Mouse (Mus musculus) forebrain, embryonic 12.5 days (tissue): ENCODE measurements around the gene Sez6l2. TPM values are rescaled to one million over a fixed set of nuclear protein-coding genes. Genes with fewer than 3 reads are reported as not detected.

Experiments
- ATAC-seq: fragments of 200-750 bp; cut with Nextera tagmentation; 2 replicates; pipeline ENCODE4 v1.8.0; 2017; ENCODE audit warnings: moderate TSS enrichment; ENCODE audit not compliant: low FRiP score
- H3K27ac ChIP-seq: fragments of 300-500 bp; sonication (generic); 2 replicates; pipeline ENCODE4 v1.5.1; 2016; ENCODE audit warnings: mild to moderate bottlenecking
- H3K27me3 ChIP-seq: fragments of 300-500 bp; sonication (generic); 2 replicates; pipeline ENCODE4 v1.6.1; 2016; ENCODE audit warnings: mild to moderate bottlenecking
- H3K36me3 ChIP-seq: fragments of 300-500 bp; sonication (generic); replicated peaks from 2 replicates; pipeline ENCODE4 v1.6.1; 2016; ENCODE audit warnings: mild to moderate bottlenecking
- H3K4me1 ChIP-seq: fragments of 300-500 bp; sonication (generic); 2 replicates; pipeline ENCODE4 v1.6.1; 2016
- H3K4me2 ChIP-seq: fragments of 300-500 bp; sonication (generic); 2 replicates; pipeline ENCODE4 v1.6.1; 2016; ENCODE audit warnings: mild to moderate bottlenecking, moderate library complexity
- H3K4me3 ChIP-seq: fragments of 300-500 bp; sonication (generic); replicated peaks from 2 replicates; pipeline ENCODE4 v1.5.1; 2016; ENCODE audit warnings: mild to moderate bottlenecking
- H3K9ac ChIP-seq: fragments of 300-500 bp; sonication (generic); 2 replicates; pipeline ENCODE4 v1.6.1; 2016; ENCODE audit warnings: mild to moderate bottlenecking
- H3K9me3 ChIP-seq: fragments of 300-500 bp; sonication (generic); 2 replicates; pipeline ENCODE4 v1.6.1; 2016
- WGBS: fragments of 180-500 bp; shearing (Covaris S2); methylation state at CpG from one replicate; pipeline ENCODE4 v1.1.7; 2016; 5-methylcytosine and 5-hydroxymethylcytosine counted together
- polyA plus RNA-seq: library from polyadenylated mRNA; unstranded; fragments of >200 nt; fragmentation: Nextera tagmentation; extraction: Ambion mirVana; gene quantifications from 2 replicates; pipeline ENCODE4 v1.2.1, GENCODE M21; 2016

Sez6l2 gene
- polyA plus RNA-seq, 1 experiment from 2014 or later: 8.6 TPM

DNA sequence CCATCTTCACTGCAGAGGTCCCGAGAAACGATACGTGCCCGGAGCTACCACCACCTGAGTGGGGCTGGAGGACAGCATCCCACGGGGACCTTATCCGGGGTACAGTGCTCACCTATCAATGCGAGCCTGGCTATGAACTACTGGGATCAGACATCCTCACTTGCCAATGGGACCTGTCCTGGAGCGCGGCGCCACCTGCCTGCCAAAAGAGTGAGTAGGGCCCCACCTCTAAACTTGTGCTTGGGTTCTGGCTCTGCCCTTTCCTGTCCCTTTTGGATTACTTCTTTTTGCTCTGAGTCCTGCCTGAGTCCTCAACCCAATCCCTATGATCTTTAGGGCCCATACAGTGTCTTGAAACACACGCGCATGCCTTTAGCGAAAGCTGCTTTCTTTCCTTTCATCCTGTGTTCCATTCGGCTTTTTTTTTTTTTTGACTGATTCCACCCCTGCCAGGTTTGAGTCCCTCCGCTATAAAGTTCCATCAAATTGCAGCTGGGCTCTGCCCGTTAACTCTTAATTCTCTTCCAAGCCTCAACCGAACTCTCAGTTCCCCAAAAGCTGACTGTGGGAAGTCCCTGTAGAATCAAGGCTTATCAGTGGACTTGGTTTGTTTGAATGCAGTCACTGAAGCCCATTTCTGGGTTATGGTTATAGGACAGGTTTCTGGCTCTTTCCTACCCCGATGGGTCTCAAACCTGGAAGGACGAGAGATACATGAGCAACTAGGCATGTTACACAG lies 13.4 kb downstream of the Sez6l2 start:
- H3K4me3 ChIP-seq: no peak overlapping the region

DNA sequence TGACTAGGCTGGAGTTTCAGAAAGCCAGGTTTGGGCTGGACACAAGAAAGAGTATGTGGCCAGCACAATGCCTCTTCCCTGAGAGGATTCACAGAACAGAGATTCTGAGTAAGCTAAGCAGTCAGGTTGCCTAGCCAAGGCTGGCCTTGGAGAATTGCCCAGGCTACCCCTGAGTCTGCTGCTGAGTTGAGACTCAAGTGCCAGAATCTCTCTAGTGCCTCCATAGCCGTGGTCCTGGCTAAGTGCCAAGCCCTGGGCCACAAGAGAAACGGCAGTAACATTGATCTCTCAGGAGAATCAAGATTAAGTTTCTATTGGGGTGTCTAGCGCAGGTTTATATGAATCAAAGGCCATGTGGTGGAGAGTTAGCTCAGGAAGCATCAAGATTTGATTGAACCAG lies 15.2 kb downstream of the Sez6l2 start:
- H3K4me2 ChIP-seq: no peak overlapping the region
- H3K9ac ChIP-seq: no peak overlapping the region
- H3K9me3 ChIP-seq: no peaks in the 10 kb centered on the region
- H3K36me3 ChIP-seq: peaks cover 18% of the 10 kb centered on the region; the same call in 1 of the 2 replicates
- 0 out of 2 replicates have a peak, but pooled peaks cover 3% of the 10 kb centered on the region for H3K4me1 ChIP-seq
- 71% methylated on average over 3 of the region's 3 CpGs for WGBS
- no peak overlapping the region for H3K27ac ChIP-seq
- peaks cover 31% of the 10 kb centered on the region for H3K27me3 ChIP-seq
- ATAC-seq: no peak
- H3K4me3 ChIP-seq: no peak overlapping the region

More for the DNA sequence above, 13.4 kb downstream of the Sez6l2 start:
- 29% methylated on average over 19 of the region's 19 CpGs for WGBS
- no peak for ATAC-seq
- Histone ChIP-seq H3K4me2 (peak overlapping the region; percentile 19; the same call in 1 of the 2 replicates), H3K4me1 (0 out of 2 replicates have a peak, but pooled peaks cover 3% of the 10 kb centered on the region), H3K9ac (no peak overlapping the region), H3K27ac (no peak overlapping the region), H3K36me3 (peaks cover 18% of the 10 kb centered on the region; the same call in 1 of the 2 replicates), H3K27me3 (peaks cover 31% of the 10 kb centered on the region), H3K9me3 (no peaks in the 10 kb centered on the region)

DNA sequence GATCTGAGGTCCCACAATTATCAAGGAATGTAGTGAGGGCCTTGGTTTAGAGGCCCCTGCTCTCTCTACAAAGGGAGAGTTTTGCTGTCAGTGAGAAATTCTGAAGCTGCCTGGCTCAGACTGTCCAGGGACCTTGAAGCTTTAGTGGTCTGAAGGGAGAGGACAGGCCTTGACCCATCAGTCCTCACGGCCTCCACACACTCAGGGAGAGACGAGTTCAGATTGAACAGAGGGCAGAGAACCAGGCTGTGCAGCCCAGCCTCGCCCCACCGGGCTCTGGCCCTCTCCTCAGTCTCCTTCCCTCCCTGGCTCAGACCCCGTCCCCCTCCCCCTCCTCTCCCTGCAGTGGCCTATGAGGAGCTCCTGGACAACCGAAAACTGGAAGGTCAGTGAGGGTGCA lies 17.0 kb downstream of the Sez6l2 start:
- peaks cover 12% of the 10 kb centered on the region; the same call in 1 of the 2 replicates for H3K36me3 ChIP-seq
- H3K9me3 ChIP-seq: no peaks in the 10 kb centered on the region
- no peak overlapping the region for H3K4me3 ChIP-seq
- no peak overlapping the region for H3K4me2 ChIP-seq
- 63% methylated on average over 6 of the region's 6 CpGs for WGBS
- H3K27ac ChIP-seq: no peak overlapping the region
- H3K4me1 ChIP-seq: 0 out of 2 replicates have a peak, but pooled peaks cover 3% of the 10 kb centered on the region
- peaks cover 19% of the 10 kb centered on the region for H3K27me3 ChIP-seq
- ATAC-seq: no peak
- no peak overlapping the region for H3K9ac ChIP-seq

DNA sequence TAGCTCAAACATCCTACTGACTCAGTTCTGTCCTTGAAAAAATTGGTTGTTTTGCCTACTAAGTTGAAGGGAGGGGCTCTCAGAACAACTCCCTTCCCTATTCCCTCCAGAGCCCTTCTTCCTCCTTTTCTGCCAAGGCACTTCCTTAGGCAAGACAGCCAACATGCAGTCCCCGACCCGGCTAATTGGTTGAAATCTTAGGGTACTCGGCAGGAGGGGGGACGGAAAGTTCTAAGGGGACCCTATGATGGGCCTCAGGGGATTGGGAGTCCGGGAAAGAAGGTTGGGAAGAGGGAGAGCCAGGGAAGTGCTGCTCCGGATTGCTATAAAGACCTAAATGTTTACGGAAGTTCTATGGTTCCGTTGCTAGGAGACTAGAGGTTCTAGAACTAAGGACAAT lies 25.1 kb downstream of the Sez6l2 start:
- H3K36me3 ChIP-seq: peaks cover 27% of the 10 kb centered on the region
- H3K27ac ChIP-seq: no peak overlapping the region
- peak overlapping the region; percentile 80 for H3K4me2 ChIP-seq
- no peaks in the 10 kb centered on the region for H3K9me3 ChIP-seq
- WGBS: 13% methylated on average over 8 of the region's 8 CpGs
- H3K4me1 ChIP-seq: peaks cover 11% of the 10 kb centered on the region
- ATAC-seq: peak; percentile 51
- peak overlapping the region; percentile 100 for H3K4me3 ChIP-seq
- no peak overlapping the region for H3K9ac ChIP-seq
- H3K27me3 ChIP-seq: no peaks in the 10 kb centered on the region

DNA sequence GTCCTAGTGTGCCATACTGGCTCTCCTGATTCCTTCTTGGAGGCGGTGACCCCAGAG lies 25.4 kb downstream of the Sez6l2 start, which contains the start of gene Cdipt:
Cdipt (plus strand) TSS at position 22 of the 57 bp plus-strand sequence.
- Histone ChIP-seq H3K9ac (peak within 1 kb of the TSS; percentile 98), H3K27ac (peak within 1 kb of the TSS; percentile 95), H3K4me3 (peak within 1 kb of the TSS; percentile 100), H3K36me3 (peaks cover 28% of the 10 kb centered on the region), H3K4me2 (peak within 1 kb of the TSS; percentile 80), H3K4me1 (peaks cover 11% of the 10 kb centered on the region), H3K27me3 (no peaks in the 10 kb centered on the region), H3K9me3 (no peaks in the 10 kb centered on the region)
- WGBS: 0% methylated on average over 1 of the region's 1 CpGs
- no peak for ATAC-seq

DNA sequence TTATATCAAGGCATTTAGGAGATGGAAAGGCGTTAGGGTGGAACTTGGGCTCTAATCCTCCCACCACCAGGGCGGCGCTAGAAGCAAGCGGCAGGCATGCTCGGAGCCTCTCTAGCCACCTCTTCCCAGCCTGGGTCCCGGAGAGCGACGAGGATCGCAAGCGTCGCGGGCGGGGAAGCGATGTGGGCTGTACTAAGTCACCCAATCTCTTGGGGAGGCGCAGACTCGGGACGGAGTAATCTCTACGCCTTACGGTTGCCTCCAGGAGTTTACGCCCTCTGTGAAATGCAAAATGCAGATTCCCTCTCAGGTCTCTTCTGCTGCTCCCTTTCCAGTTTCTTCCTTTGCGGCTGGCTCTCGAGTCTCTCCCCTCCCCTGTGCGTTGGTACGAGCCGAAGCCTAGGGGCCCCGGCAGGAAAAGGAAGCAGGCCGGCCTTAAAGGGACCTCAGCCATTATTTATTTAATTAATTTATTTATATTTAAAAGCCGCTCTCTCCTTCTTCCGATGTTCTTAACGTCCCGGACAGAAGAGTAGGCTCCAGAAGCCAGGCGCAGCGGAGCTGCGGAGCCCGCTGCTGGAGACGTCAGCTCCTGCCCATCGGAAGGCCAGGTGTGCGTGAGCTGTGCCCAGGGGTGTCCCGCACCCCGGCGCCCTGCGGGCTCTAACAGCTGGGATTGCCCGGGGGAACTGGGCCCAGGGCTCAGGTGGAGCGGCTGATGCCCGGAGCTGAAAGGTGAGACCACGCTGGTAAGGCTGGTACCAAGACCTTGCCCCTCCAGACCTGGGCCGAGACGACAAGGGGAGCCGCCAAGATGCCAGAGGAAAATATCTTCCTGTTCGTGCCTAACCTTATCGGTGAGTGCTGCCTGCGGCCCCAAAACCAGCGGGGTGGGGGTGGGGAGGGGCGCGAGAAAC lies 25.8 kb downstream of the Sez6l2 start, which contains the start of gene Cdiptos:
Cdiptos (minus strand) TSS at position 149 of the 917 bp plus-strand sequence.
- H3K27ac ChIP-seq: peak within 1 kb of the TSS; percentile 95
- peak within 1 kb of the TSS; percentile 80 for H3K4me2 ChIP-seq
- peak within 1 kb of the TSS; percentile 100 for H3K4me3 ChIP-seq
- peak within 1 kb of the TSS; percentile 98 for H3K9ac ChIP-seq
- no peaks in the 10 kb centered on the region for H3K27me3 ChIP-seq
- no peaks in the 10 kb centered on the region for H3K9me3 ChIP-seq
- H3K4me1 ChIP-seq: peaks cover 11% of the 10 kb centered on the region
- under 1% methylated on average over 55 of the region's 55 CpGs for WGBS
- peak; percentile 95 for ATAC-seq
- H3K36me3 ChIP-seq: peaks cover 28% of the 10 kb centered on the region

DNA sequence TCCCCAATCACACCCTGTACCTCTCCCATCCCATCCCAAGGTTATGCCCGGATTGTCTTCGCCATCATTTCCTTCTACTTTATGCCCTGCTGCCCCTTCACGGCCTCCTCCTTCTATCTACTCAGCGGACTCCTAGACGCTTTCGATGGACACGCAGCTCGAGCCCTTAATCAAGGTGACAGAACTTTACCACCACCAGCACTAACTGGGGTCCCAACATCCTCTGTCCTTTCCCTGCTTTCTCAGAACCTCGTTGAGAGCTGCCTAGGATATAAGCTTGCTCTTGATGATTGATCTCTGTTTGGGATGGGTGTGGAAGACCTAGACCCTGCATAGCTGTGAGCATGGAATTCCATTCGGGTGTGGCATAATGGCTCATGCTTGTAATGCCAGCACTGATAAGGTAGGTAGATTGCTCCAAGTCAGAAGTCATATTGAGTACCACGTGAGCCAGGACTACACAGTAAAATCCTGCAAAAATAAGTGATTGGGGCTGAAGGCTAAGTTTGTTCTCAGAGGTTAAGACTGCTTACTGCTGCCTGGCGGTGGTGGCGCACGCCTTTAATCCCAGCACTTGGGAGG lies 26.6 kb downstream of the Sez6l2 start:
- H3K27ac ChIP-seq: peak overlapping the region; percentile 95
- ATAC-seq: no peak
- H3K4me1 ChIP-seq: peaks cover 11% of the 10 kb centered on the region
- no peaks in the 10 kb centered on the region for H3K9me3 ChIP-seq
- no peaks in the 10 kb centered on the region for H3K27me3 ChIP-seq
- H3K36me3 ChIP-seq: peaks cover 28% of the 10 kb centered on the region
- 31% methylated on average over 14 of the region's 14 CpGs for whole genome bisulfite sequencing
- peak overlapping the region; percentile 98 for H3K9ac ChIP-seq
- peak overlapping the region; percentile 80 for H3K4me2 ChIP-seq
- peak overlapping the region; percentile 100 for H3K4me3 ChIP-seq

DNA sequence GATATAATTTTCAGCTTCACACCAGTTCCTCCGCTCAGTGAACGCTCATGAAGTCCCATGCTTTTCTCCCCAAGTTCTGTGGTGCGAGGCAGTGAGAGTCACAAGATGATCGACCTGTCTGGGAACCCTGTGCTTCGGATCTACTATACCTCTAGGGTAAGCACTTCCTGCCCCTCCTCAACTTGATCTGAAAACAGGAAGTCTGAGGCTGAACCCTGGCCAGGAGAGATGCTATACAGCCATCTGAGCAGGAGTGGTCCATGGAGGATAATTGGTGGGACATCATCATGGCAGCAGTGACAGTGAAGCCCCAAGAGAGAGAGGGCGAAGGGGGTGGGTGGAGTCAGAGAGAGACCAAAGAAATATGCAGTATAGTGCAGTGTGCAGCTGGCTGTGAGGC lies 28.5 kb downstream of the Sez6l2 start:
- Histone ChIP-seq H3K9ac (no peak overlapping the region), H3K4me2 (no peak overlapping the region), H3K4me1 (peaks cover 11% of the 10 kb centered on the region), H3K4me3 (no peak overlapping the region), H3K36me3 (peaks cover 28% of the 10 kb centered on the region), H3K27ac (no peak overlapping the region), H3K27me3 (no peaks in the 10 kb centered on the region), H3K9me3 (no peaks in the 10 kb centered on the region)
- no peak for ATAC-seq
- WGBS: 94% methylated on average over 6 of the region's 6 CpGs

DNA sequence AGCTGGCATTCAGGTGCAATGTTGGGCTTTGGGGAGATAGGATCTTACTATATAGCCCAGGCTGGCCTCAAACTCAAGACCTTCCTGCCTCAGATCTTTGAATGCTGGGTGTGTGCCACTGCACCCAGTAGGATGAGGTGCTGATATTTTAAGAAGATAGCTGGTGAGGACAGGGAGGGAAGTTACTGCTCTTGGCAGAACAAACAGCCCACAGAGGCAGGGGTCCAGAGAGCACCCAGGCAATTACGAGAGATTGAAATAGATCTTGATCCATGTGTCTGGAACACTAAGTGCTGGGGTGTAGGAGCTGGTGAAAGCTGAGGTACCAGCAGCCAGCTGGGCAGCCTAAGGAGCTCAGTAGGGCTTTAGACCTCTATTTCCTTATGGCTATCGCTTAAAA lies 31.2 kb downstream of the Sez6l2 start:
- WGBS: 89% methylated on average over 2 of the region's 2 CpGs
- no peak overlapping the region for H3K4me3 ChIP-seq
- no peak overlapping the region for H3K9ac ChIP-seq
- H3K4me2 ChIP-seq: no peak overlapping the region
- H3K9me3 ChIP-seq: no peaks in the 10 kb centered on the region
- ATAC-seq: no peak
- peaks cover 28% of the 10 kb centered on the region for H3K36me3 ChIP-seq
- peaks cover 8% of the 10 kb centered on the region for H3K4me1 ChIP-seq
- H3K27me3 ChIP-seq: no peaks in the 10 kb centered on the region
- H3K27ac ChIP-seq: no peak overlapping the region

DNA sequence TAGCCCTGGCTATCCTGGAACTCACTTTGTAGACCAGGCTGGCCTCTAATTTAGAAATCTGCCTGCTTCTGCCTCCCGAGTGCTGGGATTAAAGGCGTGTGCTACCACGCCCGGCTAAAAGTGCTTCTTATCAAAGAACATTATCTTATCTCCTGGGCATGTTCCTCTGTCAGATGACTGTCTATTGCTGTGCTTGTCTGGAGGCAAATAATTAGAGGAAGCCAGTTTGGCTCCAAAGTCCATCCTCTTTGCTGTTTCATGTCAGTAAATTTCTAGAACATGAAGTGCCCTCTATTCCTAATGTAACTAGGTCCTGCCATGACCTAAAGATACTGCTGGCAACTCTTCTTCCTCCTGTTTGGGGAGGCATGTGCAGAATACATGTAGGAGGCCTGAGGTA lies 31.7 kb downstream of the Sez6l2 start:
- Histone ChIP-seq H3K4me2 (no peak overlapping the region), H3K27me3 (no peaks in the 10 kb centered on the region), H3K4me1 (peaks cover 5% of the 10 kb centered on the region), H3K9me3 (no peaks in the 10 kb centered on the region), H3K36me3 (peaks cover 28% of the 10 kb centered on the region), H3K9ac (no peak overlapping the region), H3K27ac (no peak overlapping the region), H3K4me3 (no peak overlapping the region)
- ATAC-seq: no peak
- 90% methylated on average over 4 of the region's 4 CpGs for WGBS

DNA sequence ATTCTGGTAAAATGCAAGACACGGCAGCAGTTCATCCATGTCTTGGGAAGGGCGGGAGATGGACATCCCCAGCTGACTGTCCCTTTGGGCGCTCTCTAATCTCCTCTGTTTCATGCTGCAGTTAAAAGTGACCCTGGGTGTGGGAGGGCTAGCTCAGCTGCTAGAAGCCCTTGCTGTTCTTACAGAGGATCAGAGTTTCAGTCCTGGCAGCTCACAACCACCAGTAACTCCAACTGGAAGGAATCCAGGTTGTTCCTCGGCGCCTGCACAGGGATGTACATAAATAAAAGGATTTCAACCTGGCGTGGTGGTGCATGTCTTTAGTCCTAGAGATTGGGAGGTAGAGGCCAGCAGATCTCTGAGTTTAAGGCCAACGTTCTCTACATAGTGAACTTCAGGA lies 32.8 kb downstream of the Sez6l2 start:
- Histone ChIP-seq H3K4me3 (no peak overlapping the region), H3K36me3 (peaks cover 25% of the 10 kb centered on the region), H3K27ac (no peak overlapping the region), H3K9ac (no peak overlapping the region), H3K9me3 (no peaks in the 10 kb centered on the region), H3K27me3 (no peaks in the 10 kb centered on the region), H3K4me2 (no peak overlapping the region), H3K4me1 (no peaks in the 10 kb centered on the region)
- ATAC-seq: no peak
- 84% methylated on average over 7 of the region's 7 CpGs for WGBS

DNA sequence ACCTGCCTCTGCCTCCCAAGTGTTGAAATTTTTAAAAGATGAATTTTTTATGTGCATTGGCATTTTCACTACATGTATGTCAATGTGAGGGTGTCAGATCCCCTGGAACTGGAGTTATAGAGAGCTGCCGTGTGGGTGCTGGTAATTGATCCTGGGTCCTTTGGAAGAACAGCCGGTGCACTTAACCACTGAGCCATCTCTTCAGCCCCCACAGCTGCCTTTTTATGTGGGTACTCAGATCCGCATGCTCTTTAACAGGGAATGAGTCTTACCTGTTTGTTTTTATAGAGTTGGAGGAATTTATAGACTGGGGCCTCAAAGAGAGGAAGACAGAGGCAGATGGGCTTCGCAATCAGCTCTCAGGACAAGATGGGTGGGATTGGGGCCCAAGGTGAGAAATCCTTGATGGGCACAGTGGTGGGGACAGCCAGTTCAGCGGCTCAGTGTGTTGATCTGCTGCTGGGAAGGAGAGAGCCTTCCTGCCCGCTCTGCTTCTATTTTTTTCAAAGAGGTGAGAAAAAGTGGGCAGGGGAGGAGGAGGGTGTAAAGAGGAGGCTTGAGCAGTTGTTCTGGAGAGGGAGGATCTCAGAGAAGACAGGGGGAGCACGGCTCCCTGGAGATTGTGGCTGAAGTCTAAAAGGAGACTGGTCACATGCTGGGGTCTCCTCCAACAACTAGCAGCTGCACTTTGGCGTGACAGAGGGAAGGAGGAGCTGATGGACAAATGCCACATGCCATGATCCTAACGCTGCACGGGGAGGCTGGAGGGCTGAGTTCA lies 34.5 kb downstream of the Sez6l2 start:
- Histone ChIP-seq H3K27ac (no peak overlapping the region), H3K27me3 (no peaks in the 10 kb centered on the region), H3K9ac (no peak overlapping the region), H3K4me1 (no peaks in the 10 kb centered on the region), H3K9me3 (no peaks in the 10 kb centered on the region), H3K4me2 (no peak overlapping the region), H3K4me3 (no peak overlapping the region), H3K36me3 (peaks cover 7% of the 10 kb centered on the region)
- 69% methylated on average over 10 of the region's 10 CpGs for WGBS
- ATAC-seq: no peak
